Mouse (Mus musculus) thymus, postnatal 14 days (tissue): ENCODE measurements around the gene Bmp8b.
A peak's percentile ranks its signal among the peaks of the same experiment; 100 is the strongest.
"Not testable (repeated sequence)": the region's sequence is repeated elsewhere in the genome, so short reads cannot be mapped to it uniquely, and the experiment has no call there.

Experiments used
- DNase-seq: peaks from one replicate; pipeline ENCODE4 v3.0.0; 2021

Gene Bmp8b

DNA sequence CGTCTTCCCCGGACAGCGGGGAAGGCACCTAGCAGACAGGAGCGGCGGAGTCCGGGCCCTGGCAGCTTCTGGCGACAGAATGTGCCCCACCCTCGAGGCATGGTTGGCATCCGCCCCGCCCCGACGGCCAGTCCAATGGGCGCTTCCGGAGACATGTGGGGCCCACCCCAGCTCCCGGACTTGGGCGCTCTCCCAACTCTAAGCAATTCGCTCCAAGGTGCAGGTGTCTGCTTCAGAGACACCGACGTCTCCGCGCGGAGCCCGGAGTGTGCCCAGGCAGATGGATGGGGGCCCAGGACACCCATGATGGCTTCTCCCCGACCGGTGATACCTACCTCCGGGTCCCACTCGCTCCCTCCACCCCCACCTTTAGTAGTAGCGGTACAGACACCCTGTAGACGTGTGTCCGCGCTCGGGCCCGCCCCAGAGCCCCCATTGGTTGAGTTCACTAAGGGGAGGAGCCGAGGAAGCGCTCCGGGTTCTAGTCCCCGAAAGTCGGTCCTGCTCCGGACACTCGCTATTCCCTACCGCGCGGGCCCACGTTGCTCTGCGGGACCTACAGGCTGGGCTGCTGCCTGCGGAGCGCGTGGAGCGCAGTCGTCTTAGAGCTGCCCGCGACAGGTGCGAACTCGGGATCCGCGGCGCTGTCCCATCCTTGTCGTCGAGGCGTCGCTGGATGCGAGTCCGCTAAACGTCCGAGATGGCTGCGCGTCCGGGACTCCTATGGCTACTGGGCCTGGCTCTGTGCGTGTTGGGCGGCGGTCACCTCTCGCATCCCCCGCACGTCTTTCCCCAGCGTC lies at the start of gene Bmp8b:
TSS of gene Bmp8b (plus strand) at position 515 of the 800 bp plus-strand sequence.
- no peak for DNase-seq

DNA sequence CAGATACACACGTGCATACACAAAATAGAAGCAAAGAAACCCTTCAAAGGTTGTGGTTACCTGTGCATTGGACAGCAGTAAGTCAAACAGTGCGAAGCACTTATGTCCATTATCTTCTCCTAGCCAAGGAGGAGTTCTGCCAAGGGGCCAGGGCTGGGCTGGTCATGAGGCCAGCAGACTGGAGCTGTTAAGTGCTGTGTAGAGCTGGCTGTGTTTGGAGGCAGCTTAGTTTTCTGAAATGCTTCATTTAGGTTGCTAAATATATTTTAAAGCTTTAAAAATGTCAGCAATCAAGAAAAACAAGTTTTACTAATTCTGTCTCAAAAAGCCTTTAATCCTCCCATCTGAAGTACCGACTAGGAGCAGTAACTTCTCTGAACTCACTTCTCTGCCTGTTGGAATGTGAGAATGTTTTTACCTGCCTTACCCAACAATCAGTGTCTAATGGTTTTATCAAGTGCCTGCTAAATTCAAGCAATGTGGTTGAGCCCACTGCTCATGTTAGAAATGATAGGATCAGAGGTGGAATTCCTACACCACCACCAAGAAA lies 48.3 kb upstream of the Bmp8b start:
- DNase-seq: no peak

DNA sequence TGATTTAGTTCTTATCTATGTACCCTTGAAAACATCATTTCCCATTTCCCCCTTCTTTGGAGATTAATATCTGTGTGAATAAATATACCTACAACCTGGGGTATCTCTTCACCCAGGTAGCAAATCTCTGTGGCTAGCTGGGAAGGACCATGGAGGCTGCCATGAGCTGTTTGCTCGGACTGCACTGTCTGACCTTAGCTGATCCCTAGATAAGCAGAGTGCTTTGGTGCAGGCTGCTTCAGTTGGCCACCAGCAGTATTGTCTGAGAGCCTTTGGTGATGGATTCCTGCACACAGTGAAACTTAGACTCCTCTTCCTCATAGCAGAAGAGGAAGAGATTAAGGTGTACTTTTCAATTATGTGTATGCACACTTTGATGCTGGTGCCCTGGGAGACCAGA lies 47.0 kb upstream of the Bmp8b start:
- no peak for DNase-seq

DNA sequence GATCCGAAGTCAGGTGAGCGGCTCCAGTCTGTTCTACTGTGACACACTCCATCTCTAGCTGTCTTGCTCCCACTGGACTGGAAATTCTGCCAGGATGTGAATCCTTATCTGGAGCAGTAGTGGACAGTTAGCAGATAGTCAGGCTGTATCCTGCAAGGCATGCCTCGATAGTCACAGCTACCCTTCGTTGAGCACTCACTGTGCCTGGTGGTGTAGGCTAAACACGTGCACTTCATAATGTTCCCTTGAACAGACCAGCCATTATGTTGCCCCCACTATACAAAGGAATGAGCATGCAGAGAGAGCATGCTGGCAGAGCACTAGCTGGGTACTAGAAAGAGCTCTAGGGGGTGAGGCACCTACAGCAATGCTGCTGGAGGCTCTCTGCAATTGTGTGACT lies 43.2 kb upstream of the Bmp8b start:
- DNase-seq: no peak

DNA sequence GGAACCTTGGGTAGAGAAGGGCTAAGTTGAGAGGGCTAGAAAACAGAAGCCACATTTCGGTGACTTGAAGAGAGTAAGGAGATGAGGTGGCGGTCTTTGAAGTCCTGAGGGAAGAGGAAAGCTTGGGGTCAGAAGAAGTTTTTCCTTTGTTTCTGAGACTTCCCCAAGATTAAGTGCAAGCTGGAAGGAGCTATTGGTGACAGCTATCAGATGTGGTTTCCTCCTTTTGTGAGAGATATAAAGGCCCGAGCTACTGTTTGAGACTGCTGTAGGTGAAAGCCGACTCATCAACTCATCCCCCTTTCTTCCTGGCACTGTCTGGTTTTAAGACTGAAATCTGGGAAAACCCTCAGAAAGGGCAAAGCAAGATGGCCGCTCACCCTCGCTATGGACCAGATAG lies 36.3 kb upstream of the Bmp8b start:
- no peak for DNase-seq

DNA sequence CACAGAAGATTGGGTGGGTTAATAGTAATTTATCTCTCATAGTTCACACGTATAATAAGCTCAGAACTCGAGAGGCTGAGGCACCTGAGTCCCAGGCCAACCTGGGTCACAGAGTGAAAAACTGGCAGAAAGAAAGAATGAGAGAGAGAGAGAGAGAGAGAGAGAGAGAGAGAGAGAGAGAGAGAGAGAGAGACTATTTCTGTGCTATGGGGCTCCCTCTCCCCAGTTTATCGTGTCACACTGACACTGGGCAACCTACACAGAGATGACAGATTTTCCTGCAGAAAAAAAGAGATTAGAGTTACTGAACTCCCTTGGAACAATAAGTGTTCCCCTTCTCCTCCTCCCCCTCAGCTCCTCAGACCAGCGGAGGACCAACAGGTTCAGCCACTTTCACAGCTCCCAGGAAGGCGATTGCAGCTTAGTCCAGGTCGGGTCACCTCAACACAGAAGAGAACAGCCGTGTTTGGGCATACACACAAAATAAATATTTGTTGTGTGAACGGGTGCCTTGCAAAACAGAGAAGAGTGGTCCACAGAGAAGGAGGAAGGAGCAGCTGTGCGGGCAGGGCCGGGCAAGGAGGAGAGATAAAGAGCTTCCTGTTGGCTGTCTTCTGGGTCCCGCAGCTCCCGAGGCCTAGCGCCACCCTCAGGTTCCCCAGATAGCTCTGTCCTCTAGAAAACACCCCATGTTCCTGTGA lies 33.5 kb upstream of the Bmp8b start:
- DNase-seq: peak; percentile 66

DNA sequence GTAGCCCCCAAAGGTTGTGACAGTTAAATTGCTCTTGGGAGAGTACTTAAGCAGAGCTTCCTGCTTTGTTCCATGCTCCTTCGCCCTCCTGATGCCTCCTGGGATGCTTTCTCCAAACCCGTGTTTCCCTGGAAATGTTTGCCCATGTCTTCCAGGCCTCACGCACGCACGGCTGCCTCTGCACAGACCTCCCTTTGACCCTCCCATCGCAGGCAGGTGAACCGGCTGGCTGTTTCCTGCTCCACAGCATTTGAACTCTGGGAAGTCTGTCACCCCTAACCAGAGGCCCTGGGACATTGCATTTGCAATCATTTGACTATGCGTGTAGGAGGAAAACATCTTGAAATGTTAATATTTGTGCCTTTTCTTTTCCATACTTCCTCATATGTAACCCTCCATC lies 28.0 kb upstream of the Bmp8b start:
- DNase-seq: no peak

DNA sequence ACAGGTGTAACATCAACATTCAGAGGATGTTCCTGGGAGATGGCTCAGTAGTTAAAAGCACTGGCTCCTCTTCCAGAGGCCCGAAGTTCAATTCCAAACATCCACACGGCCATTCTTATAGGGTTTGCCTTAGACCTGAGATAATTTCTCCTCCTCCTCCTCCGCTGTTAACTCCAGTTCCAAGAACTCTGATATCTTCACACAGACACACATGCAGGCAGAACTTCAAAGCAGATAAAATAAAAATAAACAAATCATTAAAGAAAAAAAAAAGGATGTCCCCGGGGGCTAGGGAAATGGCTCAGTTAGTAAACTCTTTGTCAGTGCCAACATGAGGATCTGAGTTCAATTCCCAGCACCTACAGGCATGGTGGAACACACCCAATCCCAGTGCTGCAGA lies 26.7 kb upstream of the Bmp8b start:
- DNase-seq: no peak

DNA sequence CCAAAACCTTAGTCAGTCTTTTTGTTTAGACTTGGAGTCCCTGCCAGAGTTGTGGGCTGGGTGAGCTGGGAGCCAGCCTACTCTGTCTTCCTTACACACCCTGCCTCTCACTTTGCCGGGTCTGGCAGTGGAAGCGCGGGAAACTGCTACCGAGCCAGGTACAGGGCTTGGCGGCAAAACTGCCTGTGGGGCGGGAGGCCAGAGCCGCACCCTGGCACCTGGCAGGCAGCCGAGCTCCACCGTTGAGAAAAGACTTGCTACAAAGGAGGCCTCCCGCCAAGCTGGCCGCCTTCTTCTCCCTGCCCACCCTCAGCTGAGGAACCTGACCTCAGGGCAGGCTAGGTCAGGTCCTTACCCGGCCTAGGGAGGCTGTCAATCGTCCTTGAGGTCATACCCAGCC lies 24.2 kb upstream of the Bmp8b start:
- DNase-seq: no peak

DNA sequence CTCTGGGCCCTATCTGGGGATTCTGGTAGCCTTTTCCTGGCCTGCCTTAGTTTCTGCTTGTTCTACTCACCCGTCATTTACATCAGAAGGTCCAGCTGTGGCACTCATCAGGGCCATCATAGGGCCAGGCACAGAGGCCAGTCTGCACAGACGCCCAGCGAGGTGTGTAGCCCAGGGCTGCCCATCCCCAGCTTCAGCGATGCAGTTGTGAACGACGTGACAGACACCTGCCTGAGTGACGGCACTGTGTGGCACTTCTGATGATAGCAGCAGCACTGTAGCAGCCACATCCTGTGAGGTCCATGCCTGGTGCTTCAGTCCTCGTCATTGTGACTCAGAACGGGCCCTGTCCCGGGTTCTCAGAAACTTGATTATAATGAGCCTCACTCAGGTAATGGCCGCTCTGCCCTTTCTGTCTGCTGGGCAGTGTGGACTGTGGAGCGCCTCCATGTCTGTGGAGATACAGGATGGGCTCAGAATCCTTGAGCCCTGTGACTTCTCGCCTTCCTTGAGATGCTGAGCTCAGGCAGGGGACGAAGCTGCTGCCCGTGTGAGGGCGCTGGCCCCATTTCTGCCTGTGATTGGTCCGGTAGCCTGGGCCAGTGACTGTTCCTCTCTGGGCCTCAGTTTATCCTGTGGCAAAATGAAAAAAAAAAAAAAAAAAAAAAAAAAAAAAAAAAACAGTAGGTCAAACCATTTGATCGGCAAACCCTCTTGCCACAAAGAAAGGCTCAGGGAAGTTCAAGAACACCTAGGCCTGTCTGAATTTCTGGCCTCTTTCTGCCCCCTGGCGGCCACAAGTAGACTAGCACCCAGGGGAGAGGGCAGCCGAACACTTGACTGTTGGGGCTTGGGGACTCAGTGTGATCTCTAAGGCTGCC lies 22.4 kb upstream of the Bmp8b start:
- peak; percentile 70 for DNase-seq

DNA sequence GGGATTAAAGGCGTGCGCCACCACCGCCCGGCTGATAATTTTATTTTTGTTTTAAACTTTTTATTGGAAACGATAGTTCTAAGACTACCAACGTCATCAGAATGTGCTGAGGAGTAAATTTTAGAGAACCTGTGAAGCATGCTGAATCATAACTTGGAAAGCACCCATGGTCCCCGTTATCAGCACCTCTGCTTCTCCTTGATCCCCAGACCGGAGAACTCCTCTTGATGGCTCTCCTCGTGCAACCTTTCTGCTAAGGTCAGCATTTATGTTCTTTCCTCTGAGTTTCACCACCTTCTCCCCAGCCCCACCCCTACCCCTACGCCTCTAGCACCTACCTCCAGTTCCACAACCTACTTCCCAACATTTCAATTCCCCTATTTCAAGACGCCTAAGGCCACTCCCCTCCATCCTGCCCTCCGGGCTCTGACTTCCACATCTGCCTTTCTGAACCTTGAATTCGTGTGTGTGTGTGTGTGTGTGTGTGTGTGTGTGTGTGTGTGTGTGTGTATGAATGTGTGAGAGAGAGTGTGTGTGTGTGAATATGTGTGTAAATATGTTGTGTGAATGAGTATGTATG lies 21.6 kb upstream of the Bmp8b start:
- DNase-seq: no peak

DNA sequence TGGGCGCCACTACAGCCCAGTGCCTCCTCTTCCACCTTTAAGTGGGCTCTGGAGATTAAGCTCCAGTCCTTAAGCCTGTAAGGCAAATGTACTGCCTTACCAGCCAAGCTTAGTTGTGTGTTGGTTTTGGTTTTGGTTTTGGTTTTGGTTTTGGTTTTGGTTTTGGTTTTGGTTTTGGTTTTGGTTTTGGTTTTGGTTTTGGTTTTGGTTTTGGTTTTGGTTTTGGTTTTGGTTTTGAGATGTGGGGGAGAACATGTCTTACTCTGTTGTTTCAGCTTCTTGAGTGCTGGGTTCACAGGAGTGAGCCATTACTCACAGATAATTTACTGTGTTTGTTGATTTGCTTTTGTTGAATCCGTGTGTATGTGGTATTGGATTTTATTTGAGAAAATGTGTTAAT lies 19.7 kb upstream of the Bmp8b start:
- no peak for DNase-seq

DNA sequence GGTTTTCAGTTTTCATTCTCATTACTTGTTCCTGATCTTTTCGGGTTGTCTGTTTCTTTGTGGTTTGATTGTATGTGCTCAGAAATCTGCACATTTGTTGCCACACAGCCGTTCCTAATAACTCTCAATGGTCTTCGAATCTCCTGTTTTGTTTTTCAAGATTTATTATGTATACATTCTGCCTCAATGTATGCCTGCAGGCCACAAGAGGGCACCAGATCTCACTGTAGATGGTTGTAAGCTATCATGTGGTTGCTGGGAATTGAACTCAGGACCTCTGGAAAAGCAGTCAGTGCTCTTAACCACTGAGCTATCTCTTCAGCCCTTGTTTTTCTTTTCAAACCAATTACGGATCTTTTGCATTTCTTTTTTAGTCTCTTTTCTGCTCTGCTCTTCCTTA lies 18.6 kb upstream of the Bmp8b start:
- no peak for DNase-seq

DNA sequence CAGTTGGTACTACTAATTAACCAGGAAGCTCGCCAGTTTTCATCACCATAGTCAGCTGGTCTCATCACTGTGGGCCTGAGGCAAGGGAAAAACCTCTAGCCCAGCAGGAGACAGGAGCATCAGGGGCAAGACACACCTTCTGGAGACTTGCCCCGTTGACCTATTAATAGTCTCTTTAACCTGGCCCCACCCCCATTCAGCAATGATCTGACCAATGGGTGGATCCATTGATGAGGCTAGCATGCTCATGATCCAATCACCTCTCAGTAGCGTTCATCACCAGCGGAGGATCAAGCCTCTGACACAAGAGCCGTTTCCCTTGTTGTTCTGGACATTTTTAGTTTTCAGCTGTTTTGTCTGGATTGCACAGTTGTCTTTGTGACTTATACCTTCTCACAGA lies 12.3 kb upstream of the Bmp8b start:
- DNase-seq: no peak

DNA sequence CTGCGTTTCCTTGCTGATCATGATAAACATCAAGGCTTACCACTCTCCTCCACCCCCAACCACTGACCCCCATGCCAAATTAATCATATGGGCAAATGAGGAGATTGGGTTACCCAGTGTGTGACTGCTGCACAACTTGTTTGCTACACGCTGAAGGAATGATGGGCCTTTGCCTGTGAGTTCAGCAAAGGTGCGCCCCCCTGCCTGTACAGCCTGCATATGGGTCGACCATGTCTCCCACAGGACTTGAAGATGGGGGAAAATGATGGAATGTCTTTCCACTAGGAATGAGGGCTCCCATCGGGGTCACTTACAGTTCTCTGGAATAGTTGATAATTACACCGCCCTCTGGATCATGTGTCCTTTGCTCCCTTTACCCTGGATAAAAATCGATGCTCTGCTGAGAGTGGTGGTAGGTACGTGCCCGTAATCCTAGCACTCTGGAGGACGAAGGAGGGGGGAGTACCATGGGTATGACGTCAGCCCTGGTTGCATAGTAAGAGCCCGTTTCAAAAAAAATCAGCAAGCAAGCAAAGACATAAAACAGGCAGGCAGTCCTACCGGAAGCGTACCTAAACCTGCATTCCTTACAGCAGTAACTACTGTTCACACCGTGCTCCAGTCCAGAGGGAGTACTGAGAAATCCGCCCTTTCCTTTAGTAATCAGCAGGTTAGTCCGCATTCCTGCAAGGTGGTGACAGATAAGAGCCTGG lies 11.7 kb upstream of the Bmp8b start:
- DNase-seq: no peak

DNA sequence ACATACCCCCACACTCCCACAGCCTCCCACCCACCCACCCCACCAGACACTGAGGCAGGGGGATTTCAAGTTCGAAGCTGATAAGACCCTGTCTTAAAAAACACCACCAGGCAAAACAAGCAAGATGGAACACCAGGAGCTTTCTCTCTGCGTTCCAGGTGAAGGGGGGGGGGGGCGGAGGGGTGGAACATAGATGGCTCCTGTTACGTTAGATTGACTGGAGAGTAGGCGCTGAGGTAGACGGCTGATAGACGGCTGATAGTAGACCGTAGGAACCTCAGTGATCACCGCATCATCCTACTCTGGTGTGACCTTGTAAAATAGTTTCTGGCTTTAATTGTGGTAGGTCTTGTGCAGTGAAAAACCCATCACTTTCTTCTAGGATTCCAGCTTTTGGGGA lies 11.1 kb upstream of the Bmp8b start:
- DNase-seq: no peak

DNA sequence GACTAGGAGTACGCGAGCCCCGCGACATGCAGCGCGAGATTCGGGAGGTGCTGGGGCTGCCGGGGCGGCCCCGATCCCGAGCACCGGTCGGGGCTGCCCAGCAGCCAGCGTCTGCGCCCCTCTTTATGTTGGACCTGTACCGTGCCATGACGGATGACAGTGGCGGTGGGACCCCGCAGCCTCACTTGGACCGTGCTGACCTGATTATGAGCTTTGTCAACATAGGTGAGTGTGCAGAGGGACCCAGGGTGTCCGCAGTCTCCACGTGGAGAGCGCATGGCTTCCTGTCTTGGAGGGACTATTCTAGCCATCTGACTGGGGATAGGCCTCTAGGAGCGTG lies 456 bp downstream of the Bmp8b start:
- no peak for DNase-seq

DNA sequence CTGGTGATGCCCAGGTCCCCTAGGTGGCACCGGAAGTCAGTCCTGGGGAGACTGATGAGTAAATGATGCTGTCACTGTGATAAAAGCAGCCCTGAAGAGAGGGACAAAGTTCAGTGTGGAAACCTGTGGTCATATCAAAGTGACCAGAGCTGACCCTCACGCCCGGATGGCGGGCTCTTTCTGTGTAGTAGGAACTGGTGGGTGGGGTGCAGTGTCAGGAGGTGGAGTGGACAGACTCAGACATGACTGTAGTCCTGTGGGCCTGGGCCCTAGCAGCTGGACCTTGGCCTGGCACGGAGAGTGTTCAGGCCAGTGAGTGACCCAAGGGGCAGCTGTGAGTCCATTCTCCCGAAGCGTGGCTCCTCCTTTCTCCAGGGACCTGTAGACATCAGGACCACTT lies 964 bp downstream of the Bmp8b start:
- DNase-seq: not testable (repeated sequence)

DNA sequence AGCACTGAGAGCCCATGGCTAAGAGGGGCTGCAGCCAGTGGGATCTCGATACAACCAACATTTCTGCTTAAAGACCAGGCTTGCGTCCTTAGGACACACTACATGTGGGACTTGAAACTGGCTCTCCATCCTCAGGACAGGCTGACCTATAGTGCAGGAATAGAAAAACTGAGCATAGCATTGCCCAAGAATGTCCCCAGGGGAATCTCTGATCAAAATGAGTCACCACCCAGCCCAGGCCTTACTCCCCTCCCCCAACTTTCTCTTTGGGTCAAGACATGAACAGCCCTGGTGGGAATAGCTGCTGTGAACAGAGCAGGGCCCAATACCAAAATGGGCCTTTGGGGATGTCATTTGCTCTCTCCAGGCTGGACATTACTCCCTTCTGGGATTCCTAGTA lies 1.9 kb downstream of the Bmp8b start:
- no peak for DNase-seq

DNA sequence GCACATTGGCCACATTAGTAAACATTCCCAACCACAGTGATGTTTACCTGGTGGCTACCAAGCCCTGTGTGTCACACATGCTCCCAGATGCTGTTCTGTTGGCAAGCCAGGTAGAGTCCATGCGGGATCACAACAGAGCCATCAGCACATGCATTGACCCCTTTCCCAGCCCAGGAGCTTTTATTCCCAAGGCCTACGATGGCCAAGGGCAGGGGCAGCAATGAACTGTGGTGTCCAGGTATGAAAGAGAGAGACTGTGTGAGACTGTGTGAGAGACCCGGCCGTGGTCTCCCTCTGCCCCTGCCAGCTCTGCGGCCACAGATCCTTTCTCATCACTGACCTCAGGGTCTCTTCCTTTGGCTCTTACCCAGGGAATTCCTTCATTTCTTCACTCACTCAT lies 3.1 kb downstream of the Bmp8b start:
- DNase-seq: no peak

DNA sequence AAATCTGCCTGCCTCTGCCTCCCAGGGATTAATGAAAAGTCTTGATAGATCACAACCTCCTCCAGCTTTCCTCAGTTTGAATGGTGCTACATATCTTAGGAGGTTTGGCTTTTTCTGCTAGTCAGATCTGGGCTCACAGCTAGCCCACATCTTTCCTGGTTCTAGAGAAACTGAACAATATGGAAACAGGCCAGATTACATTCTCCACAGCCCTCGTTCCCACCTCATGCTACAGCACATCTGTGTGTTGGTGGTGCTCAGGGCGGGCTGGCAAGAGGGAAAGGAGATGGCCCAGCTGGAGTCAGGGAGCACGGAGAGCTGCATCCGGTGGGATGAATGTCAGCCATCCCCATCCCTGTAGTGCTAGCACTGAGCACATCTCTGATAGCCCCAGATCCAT lies 5.8 kb downstream of the Bmp8b start:
- no peak for DNase-seq

DNA sequence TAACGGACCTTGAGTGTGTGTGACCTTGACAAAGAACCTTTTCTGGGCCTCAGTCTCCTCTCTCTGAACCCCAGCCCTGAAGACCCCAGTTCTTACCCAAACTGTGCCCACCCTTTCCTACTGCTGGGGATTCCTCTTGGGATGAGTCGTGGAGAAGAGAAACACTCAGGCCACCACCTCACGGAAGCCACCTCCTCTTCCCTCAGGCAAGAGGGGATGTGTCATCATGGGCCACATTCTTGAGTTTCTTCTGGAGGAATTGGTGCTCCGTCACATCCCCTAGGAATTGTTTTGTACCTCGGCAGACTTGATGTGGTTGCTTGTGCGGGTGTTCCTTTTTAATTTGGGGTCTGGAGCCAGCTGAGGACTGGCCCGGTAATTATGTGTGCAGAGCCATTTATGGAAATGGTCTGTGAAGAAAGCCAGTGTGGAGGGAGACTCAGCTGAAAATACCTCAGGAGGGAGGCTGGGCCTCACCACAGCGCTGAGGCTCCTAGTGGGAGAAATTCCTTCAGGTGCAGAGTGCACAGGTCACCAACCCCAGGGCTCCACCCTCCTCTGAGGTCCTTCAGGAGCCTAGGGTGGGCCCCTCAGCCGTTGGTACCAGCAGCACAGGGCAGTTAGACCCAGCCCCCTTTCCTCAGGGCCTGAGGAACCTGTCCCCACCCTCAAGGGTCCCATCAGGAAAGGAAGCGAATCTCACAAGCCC lies 6.5 kb downstream of the Bmp8b start:
- DNase-seq: not testable (repeated sequence)
